Mouse (Mus musculus): Measurements from ENCODE around the gene Tmtc3.
"Not testable (repeated sequence)": the region's sequence is repeated elsewhere in the genome, so short reads cannot be mapped to it uniquely, and the experiment has no call there.

Gene Tmtc3

DNA sequence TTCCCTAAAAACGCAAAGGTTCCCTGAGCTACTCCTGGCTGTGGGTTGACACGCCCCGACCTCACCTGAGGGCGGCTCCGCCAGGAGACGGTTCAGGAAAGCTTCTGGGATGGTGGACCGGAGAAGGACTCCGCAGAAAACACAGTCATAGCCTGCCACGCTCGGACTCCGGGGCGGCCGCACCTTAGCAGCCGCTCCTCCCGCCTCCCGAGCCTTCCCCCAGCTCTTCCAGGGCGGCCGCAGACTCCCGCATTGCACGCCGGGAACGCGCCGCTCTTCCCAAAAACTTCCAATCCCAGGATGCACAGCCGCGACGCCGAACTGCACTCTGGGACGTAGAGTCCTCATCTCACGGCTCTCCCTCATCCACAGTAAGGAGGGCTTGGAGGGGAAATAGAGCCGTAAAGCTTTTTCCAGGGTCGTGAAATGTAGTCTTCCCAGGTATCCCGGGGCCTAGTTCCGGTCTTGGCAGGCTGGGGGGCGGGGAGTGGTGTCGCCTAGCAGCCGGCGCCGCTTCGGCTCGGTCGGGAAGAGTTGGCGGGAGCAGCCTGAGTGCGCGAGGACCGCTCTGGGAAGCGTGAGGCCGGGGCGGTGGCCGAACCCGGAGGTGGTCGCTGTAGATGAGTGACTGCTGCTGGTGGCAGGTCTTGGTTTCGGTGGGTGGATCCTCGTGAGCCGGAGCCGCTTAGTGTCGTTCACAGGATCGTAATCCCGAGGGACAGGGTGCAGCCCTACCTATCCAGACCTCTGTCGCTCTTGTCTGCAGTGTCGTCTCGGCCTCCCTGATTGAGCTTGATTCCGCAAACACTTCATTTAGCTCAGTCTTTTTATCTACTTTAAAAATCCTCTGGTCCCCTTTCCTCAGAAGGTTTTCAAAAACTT, at the start of gene Tmtc3, which contains the start of gene Cep290:
TSS of gene Tmtc3 (minus strand) at position 254 of the 882 bp plus-strand sequence.
TSS of gene Cep290 (plus strand) at position 462 of the 882 bp plus-strand sequence.
- peak; percentile 90 for DNase-seq

GRCm38 (mm10) chr10:100524499-100525390, 37.6 kb upstream of the Tmtc3 start:
- DNase-seq = no peak

- DNase-seq = no peak
Measured at GRCm38 (mm10) chr10:100522330-100522729, 35.2 kb upstream of the Tmtc3 start.

DNA sequence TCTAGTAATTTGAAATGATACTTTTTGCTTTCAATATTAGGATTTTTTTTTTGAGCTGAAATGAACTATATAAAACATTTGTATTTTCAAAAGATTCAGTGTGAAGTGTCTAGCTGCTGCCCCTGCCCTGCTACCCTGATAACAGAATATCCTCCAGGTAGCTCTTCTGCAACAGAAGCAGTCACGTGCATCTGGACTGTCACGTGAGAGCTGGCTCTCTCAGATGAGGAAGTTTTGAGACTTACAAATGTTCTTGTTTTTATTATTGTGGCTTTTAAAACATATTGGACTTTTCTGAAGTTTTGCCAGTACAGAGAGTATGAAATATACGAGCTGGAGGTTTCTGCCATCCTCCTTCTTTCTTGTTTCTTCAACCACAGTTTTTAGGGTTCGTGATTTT, 34.5 kb upstream of the Tmtc3 start:
- DNase-seq = no peak

DNA sequence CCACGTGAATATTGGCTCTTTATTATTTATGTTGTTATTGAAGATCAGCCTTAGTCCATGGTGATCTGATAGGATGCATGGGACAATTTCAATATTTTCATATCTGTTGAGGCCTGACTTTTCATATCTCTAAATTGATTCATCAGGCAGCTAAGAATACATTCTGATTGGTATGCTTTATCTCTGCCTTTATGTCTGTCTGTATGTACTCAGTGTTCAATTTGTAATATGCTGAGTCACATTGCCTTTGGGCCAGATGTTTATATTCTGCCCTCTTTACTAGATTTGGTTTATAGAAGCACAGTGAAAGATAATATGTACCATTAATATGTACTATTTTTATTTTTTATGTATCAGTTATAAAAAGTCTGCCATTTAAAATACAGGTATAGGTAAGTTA, 21.0 kb upstream of the Tmtc3 start:
- DNase-seq = no peak

- no peak for DNase-seq
Measured at GRCm38 (mm10) chr10:100498309-100498708, 11.2 kb upstream of the Tmtc3 start.

DNA sequence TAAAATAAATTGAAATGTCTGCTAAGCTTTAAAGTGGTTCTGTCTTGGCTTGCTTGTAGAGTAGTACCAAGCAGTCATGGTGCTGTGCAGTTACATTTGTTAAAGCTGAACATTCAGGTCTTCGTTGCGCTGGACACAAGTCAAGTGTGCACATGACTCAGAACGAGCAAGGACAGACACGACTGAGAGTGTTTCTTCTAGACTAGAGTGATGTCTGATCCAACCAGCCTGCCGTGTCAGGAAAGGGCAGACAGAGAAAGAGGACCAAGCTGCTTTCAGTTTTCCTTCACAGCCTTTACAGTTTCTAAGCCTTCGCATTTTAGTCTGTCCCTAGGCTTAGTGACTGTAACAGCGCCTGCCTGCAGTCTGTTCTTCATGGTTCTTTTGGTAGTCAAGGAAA, 4.8 kb upstream of the Tmtc3 start:
- DNase-seq = peak; percentile 39

DNA sequence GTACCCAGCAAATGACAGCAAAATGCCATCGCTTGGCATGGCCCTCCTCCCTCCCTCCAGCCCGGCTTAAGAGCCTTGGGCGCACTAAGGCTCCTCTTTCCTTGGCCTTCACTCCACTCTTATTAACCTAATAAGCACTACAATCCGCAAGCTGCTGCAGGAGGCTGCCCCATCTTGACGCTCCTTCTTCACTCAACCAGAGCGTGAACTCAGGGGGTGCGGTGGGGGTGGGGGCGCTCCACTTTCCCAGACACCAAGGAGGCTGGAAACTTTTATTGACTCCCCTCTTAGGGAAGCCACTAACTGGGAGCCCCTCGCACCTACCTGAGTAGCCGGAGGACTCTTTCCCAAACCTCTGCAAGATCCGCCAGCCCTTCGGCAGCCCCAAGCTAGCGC, 451 bp downstream of the Tmtc3 start:
- no peak for DNase-seq

DNA sequence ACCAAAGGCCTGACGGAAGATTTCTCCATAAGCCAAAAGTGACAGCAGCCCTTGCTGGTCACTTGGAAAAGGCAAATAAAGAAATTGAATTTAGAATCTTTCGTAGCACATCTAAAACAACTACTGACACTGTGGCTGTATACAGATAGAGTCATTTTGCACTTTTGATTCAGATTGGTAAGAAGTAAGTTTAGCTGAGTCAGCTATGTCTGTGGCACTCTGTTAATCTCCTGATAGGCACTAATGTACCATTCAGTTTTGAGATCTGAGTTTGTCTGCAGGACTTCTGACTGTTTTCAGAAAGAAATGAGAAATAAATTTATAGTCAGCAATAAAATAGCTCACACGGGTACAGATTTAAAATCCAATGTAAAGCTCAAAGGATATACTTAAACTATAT, 7.6 kb downstream of the Tmtc3 start:
- DNase-seq = no peak

- DNase-seq = no peak
Measured at GRCm38 (mm10) chr10:100475040-100475439, 12.1 kb downstream of the Tmtc3 start.

GRCm38 (mm10) chr10:100460515-100460914, 26.6 kb downstream of the Tmtc3 start:
- no peak for DNase-seq

GRCm38 (mm10) chr10:100449394-100449793, 37.8 kb downstream of the Tmtc3 start:
- no peak for DNase-seq

- no peak for DNase-seq
Measured at GRCm38 (mm10) chr10:100427592-100427991, 59.6 kb downstream of the Tmtc3 start.

DNA sequence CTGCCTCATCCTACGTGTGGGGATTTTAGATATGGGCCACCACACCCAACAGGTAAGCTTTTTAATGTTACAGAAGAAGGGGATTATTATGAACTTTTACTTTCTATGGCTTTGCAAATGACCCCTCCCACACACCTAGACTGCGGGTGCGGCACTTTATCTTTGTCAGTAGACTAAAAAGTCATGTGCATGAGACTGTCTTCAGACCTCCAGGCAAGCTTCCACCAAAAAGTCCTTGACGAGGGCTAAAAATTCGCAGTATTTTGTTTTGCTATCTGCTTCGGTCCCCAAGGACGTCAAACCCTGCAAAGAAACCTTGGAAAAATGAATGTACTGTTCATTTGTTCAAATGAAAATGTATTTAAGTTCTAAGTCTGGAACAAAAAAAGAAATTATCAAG, 71.6 kb downstream of the Tmtc3 start:
- DNase-seq = no peak

DNA sequence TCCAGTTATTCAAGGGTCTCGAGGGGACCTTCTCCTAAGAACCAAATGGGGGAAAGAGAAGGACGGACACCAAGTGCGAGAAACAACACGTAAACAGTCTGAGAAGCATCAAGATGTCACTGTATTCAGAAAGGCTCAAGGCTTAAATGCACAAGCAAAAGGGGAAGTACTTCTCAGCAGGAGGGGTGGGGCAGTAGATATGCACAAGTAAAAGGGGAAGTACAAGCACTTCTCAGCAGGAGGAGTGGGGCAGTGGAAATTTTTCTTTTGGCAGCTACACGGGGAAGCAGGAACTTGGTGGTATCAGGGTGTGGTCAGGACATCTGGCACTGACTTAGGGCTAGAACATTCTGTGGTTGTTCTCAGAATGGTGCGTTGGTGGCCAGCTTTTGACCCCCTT, 84.8 kb downstream of the Tmtc3 start:
- DNase-seq = not testable (repeated sequence)

All from lung, postnatal 14 days (tissue).